Mouse (Mus musculus) embryonic fibroblast, embryonic 13.5 days (primary cell): ENCODE results near the gene Gdf7.

Experiments
- CTCF ChIP-seq: IDR thresholded peaks from 2 replicates; pipeline ENCODE4 v1.5.1; 2011; ENCODE audit warnings: mild to moderate bottlenecking, control low read depth, low read length, moderate library complexity, borderline replicate concordance; ENCODE audit not compliant: insufficient read depth
- POLR2A ChIP-seq: IDR thresholded peaks from 2 replicates; pipeline ENCODE4 v1.6.1; 2011; ENCODE audit warnings: low read depth, mild to moderate bottlenecking, control low read depth, low read length, moderate library complexity

DNA sequence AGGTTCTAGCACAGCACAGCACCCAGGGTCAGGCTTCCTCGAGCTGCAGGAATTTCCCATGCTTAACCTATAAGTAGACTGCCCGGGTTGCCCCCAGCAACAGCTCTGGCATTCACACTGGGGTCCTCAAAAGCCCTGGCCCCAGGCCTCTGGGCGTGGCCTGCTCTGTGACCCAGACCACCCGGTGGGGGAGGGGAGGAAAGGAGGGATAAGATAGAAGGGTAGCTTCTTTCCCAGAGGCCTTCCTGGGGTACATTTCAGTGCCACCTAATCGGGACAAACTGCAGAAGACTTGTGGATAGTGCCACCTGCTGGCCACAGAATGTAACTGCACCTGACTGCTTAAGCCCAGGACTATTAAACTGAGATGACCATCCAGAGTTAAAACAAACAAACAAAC lies 4.7 kb upstream of the Gdf7 start:
- TF ChIP-seq CTCF (peak; percentile 71; the same call in 1 of the 2 replicates), POLR2A (no peak)
